In the genomic region with DNA sequence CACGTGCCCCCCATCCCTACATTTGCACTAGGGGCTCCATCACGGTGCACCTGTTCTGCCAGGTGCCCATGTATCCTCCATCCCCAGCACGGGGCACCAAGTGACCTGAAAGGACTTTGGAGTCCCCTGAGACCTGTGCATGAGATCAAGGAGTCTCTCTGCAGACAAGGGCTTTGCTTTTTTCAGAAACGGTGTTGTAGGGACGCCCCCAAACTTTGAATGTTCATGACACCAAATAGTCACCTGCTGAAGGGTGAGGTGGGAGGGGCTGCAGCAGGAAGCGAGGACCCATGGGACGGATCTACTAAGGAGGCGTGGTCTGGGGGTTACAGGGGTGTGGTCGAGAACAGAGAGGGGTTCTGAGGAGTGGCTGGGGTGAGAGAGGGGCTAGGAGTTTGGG, we compare ENCODE assay signal across 9 mouse cellular contexts. TPM values are rescaled to one million over a fixed set of nuclear protein-coding genes. Genes with fewer than 3 reads are reported as not detected.
A peak's percentile ranks its signal among the peaks of the same experiment; 100 is the strongest.
DNase-seq lines count a peak whose midpoint lies in the region; ATAC-seq and TF ChIP-seq lines count a peak whose summit lies in the region.
"Had no signal": no experiment of that assay in that cellular context is flagged by ENCODE, and none has a peak within 500 bp of the region (broad histone marks: within the 10 kb centered on the region; RNA-seq: fewer than 3 reads in every experiment).

No protein-coding gene starts in this region.

- no peaks in the 10 kb centered on the region for H3K9me3 ChIP-seq in neural tube, embryonic 11.5 days (ENCODE audit: control insufficient read depth, low read length)
- H3K9me3 ChIP-seq in forebrain, embryonic 12.5 days: no peaks in the 10 kb centered on the region
- H3K9me3 ChIP-seq in hindbrain, postnatal 0 days (ENCODE audit: low read length): no peaks in the 10 kb centered on the region
- no peaks in the 10 kb centered on the region for H3K9me3 ChIP-seq in neural tube, embryonic 12.5 days

- 17% methylated on average over 9 of the region's 9 CpGs for WGBS in neural tube, embryonic 11.5 days
- 16% methylated on average over 9 of the region's 9 CpGs for WGBS in forebrain, embryonic 12.5 days
- WGBS in hindbrain, postnatal 0 days: 18% methylated on average over 9 of the region's 9 CpGs
- WGBS in neural tube, embryonic 12.5 days: 17% methylated on average over 9 of the region's 9 CpGs

- no peaks in the 10 kb centered on the region for H3K36me3 ChIP-seq in neural tube, embryonic 11.5 days (ENCODE audit: control insufficient read depth, insufficient read depth, low read length)
- no peaks in the 10 kb centered on the region for H3K36me3 ChIP-seq in forebrain, embryonic 12.5 days (replicated peaks)
- H3K36me3 ChIP-seq in hindbrain, postnatal 0 days (ENCODE audit: insufficient read depth, low read length): no peaks in the 10 kb centered on the region
- no peaks in the 10 kb centered on the region for H3K36me3 ChIP-seq in neural tube, embryonic 12.5 days

- H3K4me3 ChIP-seq in neural tube, embryonic 11.5 days (ENCODE audit: low read depth, low read length): 0 out of 2 replicates have a peak overlapping the region, but pooled peaks have one; percentile 19
- H3K4me3 ChIP-seq in forebrain, embryonic 12.5 days (replicated peaks): 0 out of 2 replicates have a peak overlapping the region, but pooled peaks have one; percentile 28
- no peak overlapping the region; the same call in 1 of the 2 replicates for H3K4me3 ChIP-seq in hindbrain, postnatal 0 days (ENCODE audit: low read length)
- H3K4me3 ChIP-seq in neural tube, embryonic 12.5 days: peak overlapping the region; percentile 28; the same call in 1 of the 2 replicates
- H3K4me3 ChIP-seq in layer of hippocampus, adult 2 months: no peak overlapping the region

- DNase-seq in neural tube, embryonic 11.5 days (ENCODE audit: low spot score): no peak
- DNase-seq in neural tube, embryonic 10.5 days (ENCODE audit: extremely low spot score, low spot score): no peak
- DNase-seq in hindbrain, postnatal 0 days (ENCODE audit: low spot score): no peak
- no peak for DNase-seq in layer of hippocampus, adult 2 months (ENCODE audit: low spot score in 2 of 2)
- DNase-seq in adipocyte (ENCODE audit: low spot score): no peak
- no peak for DNase-seq in adrenal gland, adult 18-20 months (ENCODE audit: low spot score in 2 of 2)

- ATAC-seq in neural tube, embryonic 11.5 days (ENCODE audit: insufficient read depth, low FRiP score, low TSS enrichment): no peak
- no peak for ATAC-seq in forebrain, embryonic 12.5 days (ENCODE audit: low FRiP score)
- no peak for ATAC-seq in hindbrain, postnatal 0 days
- no peak for ATAC-seq in neural tube, embryonic 12.5 days (ENCODE audit: low FRiP score, low read depth)

- no peak overlapping the region; the same call in 1 of the 2 replicates for H3K4me2 ChIP-seq in neural tube, embryonic 11.5 days (ENCODE audit: low read depth)
- H3K4me2 ChIP-seq in forebrain, embryonic 12.5 days: peak overlapping the region; percentile 47
- H3K4me2 ChIP-seq in hindbrain, postnatal 0 days (ENCODE audit: low read depth, low read length): peak overlapping the region; percentile 73
- peak overlapping the region; percentile 59 for H3K4me2 ChIP-seq in neural tube, embryonic 12.5 days (replicated peaks)

- no peak overlapping the region; the same call in 1 of the 2 replicates for H3K9ac ChIP-seq in neural tube, embryonic 11.5 days (ENCODE audit: low read length)
- H3K9ac ChIP-seq in forebrain, embryonic 12.5 days: no peak overlapping the region
- H3K9ac ChIP-seq in hindbrain, postnatal 0 days (replicated peaks; ENCODE audit: low read length): peak overlapping the region; percentile 53; the same call in 1 of the 2 replicates
- no peak overlapping the region for H3K9ac ChIP-seq in neural tube, embryonic 12.5 days

- no peak for TF ChIP-seq CTCF in hindbrain, postnatal 0 days (IDR thresholded peaks at IDR 0.05; ENCODE audit: low read depth)
- no peak for TF ChIP-seq CTCF in layer of hippocampus, adult 2 months (conservative IDR thresholded peaks at IDR 0.05)

- no peak overlapping the region for H3K27ac ChIP-seq in neural tube, embryonic 11.5 days (ENCODE audit: low read depth, low read length)
- no peak overlapping the region for H3K27ac ChIP-seq in forebrain, embryonic 12.5 days
- H3K27ac ChIP-seq in hindbrain, postnatal 0 days: no peak overlapping the region
- no peak overlapping the region for H3K27ac ChIP-seq in neural tube, embryonic 12.5 days
- H3K27ac ChIP-seq in layer of hippocampus, adult 2 months: no peak overlapping the region
- H3K27ac ChIP-seq: macrophage had no signal

- peaks cover 33% of the 10 kb centered on the region for H3K27me3 ChIP-seq in neural tube, embryonic 11.5 days (ENCODE audit: control insufficient read depth, insufficient read depth, low read length)
- H3K27me3 ChIP-seq in forebrain, embryonic 12.5 days: peaks cover 84% of the 10 kb centered on the region
- H3K27me3 ChIP-seq in hindbrain, postnatal 0 days (ENCODE audit: insufficient read depth, low read length): no peaks in the 10 kb centered on the region
- peaks cover 62% of the 10 kb centered on the region for H3K27me3 ChIP-seq in neural tube, embryonic 12.5 days (replicated peaks)

- no peaks in the 10 kb centered on the region for H3K4me1 ChIP-seq in neural tube, embryonic 11.5 days (ENCODE audit: control insufficient read depth, insufficient read depth, low read length)
- H3K4me1 ChIP-seq in forebrain, embryonic 12.5 days: peaks cover 22% of the 10 kb centered on the region
- peaks cover 7% of the 10 kb centered on the region; the same call in 1 of the 2 replicates for H3K4me1 ChIP-seq in hindbrain, postnatal 0 days (ENCODE audit: insufficient read depth, low read length)
- peaks cover 15% of the 10 kb centered on the region for H3K4me1 ChIP-seq in neural tube, embryonic 12.5 days

RNA-seq across cellular contexts. Expression of gene Sema6b, which starts 8.1 kb away (rescaled TPM):
- polyA plus RNA-seq in neural tube, embryonic 11.5 days (2014; fragmentation: Nextera tagmentation; extraction: Ambion mirVana): 3.9 and 4.3 TPM in 2 replicates
- polyA plus RNA-seq in forebrain, embryonic 12.5 days (2016; fragmentation: Nextera tagmentation; extraction: Ambion mirVana): 4.8 and 5.4 TPM in 2 replicates
- 91.6 and 97.5 TPM in 2 replicates for total RNA-seq in hindbrain, postnatal 0 days (2014; rRNA removed)
- 12.9 and 13.2 TPM in 2 replicates for polyA plus RNA-seq in hindbrain, postnatal 0 days (2015; fragmentation: Nextera tagmentation; extraction: Ambion mirVana)
- 12.5 and 13.0 TPM in 2 replicates for polyA plus RNA-seq in neural tube, embryonic 12.5 days (2016; fragmentation: Nextera tagmentation; extraction: Ambion mirVana)
- 100 to 1,000 TPM; 125 to 133 TPM for total RNA-seq in layer of hippocampus, adult 2 months (2021)
- 1 to 10 TPM; 6.3 to 7.0 TPM for total RNA-seq in adrenal gland, adult 18-20 months (2021)

RNA-seq across cellular contexts. Expression of gene Tnfaip8l1, which starts 14.0 kb away (rescaled TPM):
- 10.2 and 11.0 TPM in 2 replicates for polyA plus RNA-seq in neural tube, embryonic 11.5 days (2014; fragmentation: Nextera tagmentation; extraction: Ambion mirVana)
- polyA plus RNA-seq in forebrain, embryonic 12.5 days (2016; fragmentation: Nextera tagmentation; extraction: Ambion mirVana): 7.5 TPM in 2 replicates
- total RNA-seq in hindbrain, postnatal 0 days (2014; rRNA removed): 14.4 and 17.8 TPM in 2 replicates
- polyA plus RNA-seq in hindbrain, postnatal 0 days (2015; fragmentation: Nextera tagmentation; extraction: Ambion mirVana): 6.9 and 7.1 TPM in 2 replicates
- 8.9 and 9.8 TPM in 2 replicates for polyA plus RNA-seq in neural tube, embryonic 12.5 days (2016; fragmentation: Nextera tagmentation; extraction: Ambion mirVana)
- 1 to 10 TPM; 5.4 to 7.0 TPM for total RNA-seq in layer of hippocampus, adult 2 months (2021)
- total RNA-seq in adrenal gland, adult 18-20 months (2021): 1 to 10 TPM; 1.9 to 2.5 TPM

RNA-seq across cellular contexts. Expression of gene Lrg1, which starts 26.5 kb away (rescaled TPM):
- polyA plus RNA-seq in neural tube, embryonic 11.5 days (2014; fragmentation: Nextera tagmentation; extraction: Ambion mirVana): not detected in 2 replicates
- 0.18 and 0.27 TPM in 2 replicates for polyA plus RNA-seq in forebrain, embryonic 12.5 days (2016; fragmentation: Nextera tagmentation; extraction: Ambion mirVana)
- total RNA-seq in hindbrain, postnatal 0 days (2014; rRNA removed): 0.21 TPM in 1 of 2 replicates, not detected in the other
- 0.90 and 0.95 TPM in 2 replicates for polyA plus RNA-seq in hindbrain, postnatal 0 days (2015; fragmentation: Nextera tagmentation; extraction: Ambion mirVana)
- 0.14 TPM in 1 of 2 replicates, not detected in the other for polyA plus RNA-seq in neural tube, embryonic 12.5 days (2016; fragmentation: Nextera tagmentation; extraction: Ambion mirVana)
- total RNA-seq in layer of hippocampus, adult 2 months (2021): 1 to 10 TPM in 1 of 2 experiments, under 1 TPM in 1; 0.77 to 1.6 TPM
- total RNA-seq in adrenal gland, adult 18-20 months (2021): 10 to 100 TPM; 21.2 to 57.7 TPM

RNA-seq across cellular contexts. Expression of gene Plin5, which starts 30.9 kb away (rescaled TPM):
- polyA plus RNA-seq in neural tube, embryonic 11.5 days (2014; fragmentation: Nextera tagmentation; extraction: Ambion mirVana): 0.16 and 0.23 TPM in 2 replicates
- 0.22 TPM in 1 of 2 replicates, not detected in the other for polyA plus RNA-seq in forebrain, embryonic 12.5 days (2016; fragmentation: Nextera tagmentation; extraction: Ambion mirVana)
- 2.2 and 3.3 TPM in 2 replicates for total RNA-seq in hindbrain, postnatal 0 days (2014; rRNA removed)
- polyA plus RNA-seq in hindbrain, postnatal 0 days (2015; fragmentation: Nextera tagmentation; extraction: Ambion mirVana): 4.1 and 4.4 TPM in 2 replicates
- polyA plus RNA-seq in neural tube, embryonic 12.5 days (2016; fragmentation: Nextera tagmentation; extraction: Ambion mirVana): 0.30 and 0.38 TPM in 2 replicates
- under 1 TPM; 0.54 to 0.76 TPM for total RNA-seq in layer of hippocampus, adult 2 months (2021)
- total RNA-seq in adrenal gland, adult 18-20 months (2021): 10 to 100 TPM; 53.7 to 67.4 TPM
- polyA plus RNA-seq: macrophage had no signal

RNA-seq across cellular contexts. Expression of gene Mydgf, which starts 35.4 kb away (rescaled TPM):
- 67.7 and 71.2 TPM in 2 replicates for polyA plus RNA-seq in neural tube, embryonic 11.5 days (2014; fragmentation: Nextera tagmentation; extraction: Ambion mirVana)
- polyA plus RNA-seq in forebrain, embryonic 12.5 days (2016; fragmentation: Nextera tagmentation; extraction: Ambion mirVana): 54.5 and 57.3 TPM in 2 replicates
- 58.1 and 59.0 TPM in 2 replicates for total RNA-seq in hindbrain, postnatal 0 days (2014; rRNA removed)
- 86.6 and 86.9 TPM in 2 replicates for polyA plus RNA-seq in hindbrain, postnatal 0 days (2015; fragmentation: Nextera tagmentation; extraction: Ambion mirVana)
- 65.5 and 65.9 TPM in 2 replicates for polyA plus RNA-seq in neural tube, embryonic 12.5 days (2016; fragmentation: Nextera tagmentation; extraction: Ambion mirVana)
- 10 to 100 TPM; 40.6 to 41.1 TPM for total RNA-seq in layer of hippocampus, adult 2 months (2021)
- total RNA-seq in adrenal gland, adult 18-20 months (2021): 10 to 100 TPM; 49.6 to 56.6 TPM

Comparison
In these comparisons a context has a peak if more than half of its experiments do, and no peak if none do; other contexts are left out.
1. H3K4me3 ChIP-seq: peak in neural tube, embryonic 11.5 days (single experiment), forebrain, embryonic 12.5 days (single experiment) and neural tube, embryonic 12.5 days (single experiment); none in hindbrain, postnatal 0 days (single experiment) and layer of hippocampus, adult 2 months (single experiment).